Mouse (Mus musculus): ENCODE data around the gene Pnkp.

- TF ChIP-seq CTCF (IDR thresholded peaks at IDR 0.05; ENCODE audit: low read depth, low read length) (no peak), POLR2A (IDR thresholded peaks at IDR 0.05; ENCODE audit: extremely low read depth, insufficient read depth, low read length) (no peak)
These were observed 27.7 kb downstream of the Pnkp start for GRCm38 (mm10) chr7:44884637-44885036.
